In genomic region chr5:44646842-44647190, GRCm38 (mm10) we compare ENCODE assay signal across 17 mouse cellular contexts.
DNase-seq lines count a peak whose midpoint lies in the region; ATAC-seq lines count a peak whose summit lies in the region.
"Had no signal": no experiment of that assay in that cellular context is flagged by ENCODE, and none has a peak within 500 bp of the region (broad histone marks: within the 10 kb centered on the region; RNA-seq: fewer than 3 reads in every experiment).

No protein-coding gene starts in this region.

- no peak for DNase-seq in kidney, adult 18-20 months
- no peak for DNase-seq in embryonic facial prominence, embryonic 14.5 days (ENCODE audit: low spot score)
- no peak for DNase-seq in left cerebral cortex, postnatal 14 days (ENCODE audit: low spot score in 2 of 2)
- DNase-seq in gastrocnemius, adult 8-10 months (ENCODE audit: low spot score in 2 of 2) = no peak
- DNase-seq: adrenal gland, adult 2 months; cerebellum, adult 2 months; cerebellum, postnatal 36 days; gastrocnemius, postnatal 10 days; kidney, adult 11 months; right cerebral cortex, postnatal 14 days; spleen, adult 18-20 months; thymus, postnatal 36 days had no signal

- intact Hi-C loops in left cerebral cortex, postnatal 14 days (cut with DNase I) = no loop called here

- H3K9me3 ChIP-seq in kidney, embryonic 14.5 days (ENCODE audit: control insufficient read depth, low read length) = no peaks in the 10 kb centered on the region
- H3K9me3 ChIP-seq in embryonic facial prominence, embryonic 14.5 days (ENCODE audit: control insufficient read depth, low read length) = no peaks in the 10 kb centered on the region
- no peaks in the 10 kb centered on the region for H3K9me3 ChIP-seq in forebrain, embryonic 13.5 days (replicated peaks)
- no peaks in the 10 kb centered on the region for H3K9me3 ChIP-seq in midbrain, embryonic 12.5 days
- H3K9me3 ChIP-seq: liver, embryonic 15.5 days; neural tube, embryonic 13.5 days had no signal

- H3K27ac ChIP-seq in kidney, embryonic 14.5 days (ENCODE audit: low read depth, low read length) = no peak overlapping the region
- H3K27ac ChIP-seq in embryonic facial prominence, embryonic 14.5 days (replicated peaks; ENCODE audit: low read depth, low read length) = no peak overlapping the region
- no peak overlapping the region for H3K27ac ChIP-seq in forebrain, embryonic 13.5 days
- H3K27ac ChIP-seq in midbrain, embryonic 12.5 days (replicated peaks) = no peak overlapping the region
- H3K27ac ChIP-seq: liver, embryonic 15.5 days; neural tube, embryonic 13.5 days had no signal

- H3K4me1 ChIP-seq in kidney, embryonic 14.5 days (ENCODE audit: control insufficient read depth, insufficient read depth, low read length) = peaks cover 13% of the 10 kb centered on the region
- no peaks in the 10 kb centered on the region; the same call in 1 of the 2 replicates for H3K4me1 ChIP-seq in embryonic facial prominence, embryonic 14.5 days (ENCODE audit: control insufficient read depth, insufficient read depth, low read length)
- H3K4me1 ChIP-seq in forebrain, embryonic 13.5 days = peaks cover 37% of the 10 kb centered on the region
- peaks cover 12% of the 10 kb centered on the region; the same call in 1 of the 2 replicates for H3K4me1 ChIP-seq in midbrain, embryonic 12.5 days
- H3K4me1 ChIP-seq: liver, embryonic 15.5 days had no signal

- no peaks in the 10 kb centered on the region for H3K36me3 ChIP-seq in kidney, embryonic 14.5 days (ENCODE audit: control insufficient read depth, insufficient read depth, low read length)
- no peaks in the 10 kb centered on the region for H3K36me3 ChIP-seq in embryonic facial prominence, embryonic 14.5 days (ENCODE audit: control insufficient read depth, insufficient read depth, low read length)
- no peaks in the 10 kb centered on the region for H3K36me3 ChIP-seq in forebrain, embryonic 13.5 days (ENCODE audit: poor library complexity, severe bottlenecking)
- H3K36me3 ChIP-seq in midbrain, embryonic 12.5 days = no peaks in the 10 kb centered on the region
- H3K36me3 ChIP-seq: liver, embryonic 15.5 days; neural tube, embryonic 13.5 days had no signal

- H3K4me3 ChIP-seq in kidney, embryonic 14.5 days (ENCODE audit: low read length) = no peak overlapping the region
- no peak overlapping the region for H3K4me3 ChIP-seq in embryonic facial prominence, embryonic 14.5 days (ENCODE audit: low read depth, low read length)
- no peak overlapping the region for H3K4me3 ChIP-seq in forebrain, embryonic 13.5 days
- H3K4me3 ChIP-seq in midbrain, embryonic 12.5 days = no peak overlapping the region
- H3K4me3 ChIP-seq: liver, embryonic 15.5 days; neural tube, embryonic 13.5 days had no signal

- ATAC-seq in kidney, embryonic 14.5 days (ENCODE audit: low FRiP score, low TSS enrichment) = peak; percentile 52; the same call in 1 of the 2 replicates
- peak; percentile 33; the same call in 1 of the 2 replicates for ATAC-seq in embryonic facial prominence, embryonic 14.5 days (ENCODE audit: low read depth)
- 0 out of 2 replicates have a peak, but pooled peaks have one; percentile 30 for ATAC-seq in forebrain, embryonic 13.5 days
- ATAC-seq in midbrain, embryonic 12.5 days (ENCODE audit: low FRiP score, low read depth) = 0 out of 2 replicates have a peak, but pooled peaks have one; percentile 34

- H3K9ac ChIP-seq in kidney, embryonic 14.5 days (ENCODE audit: low read depth, low read length) = no peak overlapping the region
- no peak overlapping the region for H3K9ac ChIP-seq in embryonic facial prominence, embryonic 14.5 days (ENCODE audit: low read depth, low read length)
- H3K9ac ChIP-seq in forebrain, embryonic 13.5 days = no peak overlapping the region
- no peak overlapping the region for H3K9ac ChIP-seq in midbrain, embryonic 12.5 days (replicated peaks)
- H3K9ac ChIP-seq: liver, embryonic 15.5 days; neural tube, embryonic 13.5 days had no signal

- H3K4me2 ChIP-seq in kidney, embryonic 14.5 days (replicated peaks; ENCODE audit: low read depth, low read length) = no peak overlapping the region
- no peak overlapping the region for H3K4me2 ChIP-seq in embryonic facial prominence, embryonic 14.5 days (ENCODE audit: low read depth, low read length)
- no peak overlapping the region for H3K4me2 ChIP-seq in forebrain, embryonic 13.5 days
- no peak overlapping the region for H3K4me2 ChIP-seq in midbrain, embryonic 12.5 days (replicated peaks)
- H3K4me2 ChIP-seq: liver, embryonic 15.5 days; neural tube, embryonic 13.5 days had no signal

- no peaks in the 10 kb centered on the region for H3K27me3 ChIP-seq in kidney, embryonic 14.5 days (ENCODE audit: control insufficient read depth, insufficient read depth, low read length)
- H3K27me3 ChIP-seq in embryonic facial prominence, embryonic 14.5 days (replicated peaks; ENCODE audit: control insufficient read depth, insufficient read depth, low read length) = no peaks in the 10 kb centered on the region
- no peaks in the 10 kb centered on the region for H3K27me3 ChIP-seq in forebrain, embryonic 13.5 days
- no peaks in the 10 kb centered on the region for H3K27me3 ChIP-seq in midbrain, embryonic 12.5 days
- H3K27me3 ChIP-seq: liver, embryonic 15.5 days; neural tube, embryonic 13.5 days had no signal

- WGBS in kidney, embryonic 14.5 days = 33% methylated on average over 2 of the region's 2 CpGs
- WGBS in embryonic facial prominence, embryonic 14.5 days = 58% methylated on average over 2 of the region's 2 CpGs
- 31% methylated on average over 2 of the region's 2 CpGs for WGBS in forebrain, embryonic 13.5 days
- 50% methylated on average over 2 of the region's 2 CpGs for WGBS in midbrain, embryonic 12.5 days
